Mouse (Mus musculus): ENCODE results near the gene Atp2c2. TPM values are rescaled to one million over a fixed set of nuclear protein-coding genes. Genes with fewer than 3 reads are reported as not detected.

Gene Atp2c2
- polyA plus RNA-seq, 1 experiment from 2014 or later = 5.3 TPM

Other genes starting within 250 kb of the Atp2c2 start
- gene Slc38a8, start 198.3 kb upstream of the Atp2c2 start, polyA plus RNA-seq (2015; fragmentation: Nextera tagmentation; extraction: Ambion mirVana) = 0.05 TPM in 1 of 2 replicates, not detected in the other
- 96.3 and 107 TPM in 2 replicates for gene Mbtps1, start 141.3 kb upstream of the Atp2c2 start, polyA plus RNA-seq (2015; fragmentation: Nextera tagmentation; extraction: Ambion mirVana)
- gene Hsdl1, start 124.8 kb upstream of the Atp2c2 start, polyA plus RNA-seq (2015; fragmentation: Nextera tagmentation; extraction: Ambion mirVana) = 31.4 and 32.2 TPM in 2 replicates
- gene Dnaaf1, start 124.8 kb upstream of the Atp2c2 start, polyA plus RNA-seq (2015; fragmentation: Nextera tagmentation; extraction: Ambion mirVana) = 0.40 and 0.59 TPM in 2 replicates
- gene Taf1c, start 94.8 kb upstream of the Atp2c2 start, polyA plus RNA-seq (2015; fragmentation: Nextera tagmentation; extraction: Ambion mirVana) = 9.7 and 9.8 TPM in 2 replicates
- gene Adad2, start 87.3 kb upstream of the Atp2c2 start, polyA plus RNA-seq (2015; fragmentation: Nextera tagmentation; extraction: Ambion mirVana) = 0.09 TPM in 1 of 2 replicates, not detected in the other
- gene Kcng4, start 64.3 kb upstream of the Atp2c2 start, polyA plus RNA-seq (2015; fragmentation: Nextera tagmentation; extraction: Ambion mirVana) = 0.24 and 0.28 TPM in 2 replicates
- gene Wfdc1, start 33.6 kb upstream of the Atp2c2 start, polyA plus RNA-seq (2015; fragmentation: Nextera tagmentation; extraction: Ambion mirVana) = 18.5 and 21.8 TPM in 2 replicates
- gene Tldc1, start 78.4 kb downstream of the Atp2c2 start, polyA plus RNA-seq (2015; fragmentation: Nextera tagmentation; extraction: Ambion mirVana) = 12.9 and 13.8 TPM in 2 replicates
- gene Cotl1, start 140.5 kb downstream of the Atp2c2 start, polyA plus RNA-seq (2015; fragmentation: Nextera tagmentation; extraction: Ambion mirVana) = 119 and 135 TPM in 2 replicates
- 12.3 and 12.8 TPM in 2 replicates for gene Klhl36, start 162.3 kb downstream of the Atp2c2 start, polyA plus RNA-seq (2015; fragmentation: Nextera tagmentation; extraction: Ambion mirVana)
- 127 and 133 TPM in 2 replicates for gene Usp10, start 210.4 kb downstream of the Atp2c2 start, polyA plus RNA-seq (2015; fragmentation: Nextera tagmentation; extraction: Ambion mirVana)
- gene Gm20388, start 210.8 kb downstream of the Atp2c2 start, polyA plus RNA-seq (2015; fragmentation: Nextera tagmentation; extraction: Ambion mirVana) = not detected in 2 replicates